Mouse (Mus musculus): ENCODE measurements around the gene Speer4d. TPM values are rescaled to one million over a fixed set of nuclear protein-coding genes. Genes with fewer than 3 reads are reported as not detected.

The Speer4d gene
- polyA plus RNA-seq, 1 experiment from 2014 or later = not detected

Other genes starting within 250 kb of the Speer4d start
- not detected in 2 replicates for gene Gm21149, start 142.5 kb upstream of the Speer4d start, polyA plus RNA-seq (2015; fragmentation: Nextera tagmentation; extraction: Ambion mirVana)
- not detected in 2 replicates for gene Gm21190, start 89.8 kb upstream of the Speer4d start, polyA plus RNA-seq (2015; fragmentation: Nextera tagmentation; extraction: Ambion mirVana)
- gene Gm21083, start 41.7 kb upstream of the Speer4d start, polyA plus RNA-seq (2015; fragmentation: Nextera tagmentation; extraction: Ambion mirVana) = not detected in 2 replicates
- not detected in 2 replicates for gene 4930572O03Rik, start 38.0 kb downstream of the Speer4d start, polyA plus RNA-seq (2015; fragmentation: Nextera tagmentation; extraction: Ambion mirVana)
- not detected in 2 replicates for gene Speer4c, start 95.2 kb downstream of the Speer4d start, polyA plus RNA-seq (2015; fragmentation: Nextera tagmentation; extraction: Ambion mirVana)

Measured in liver, postnatal 0 days (tissue).